Mouse (Mus musculus): ENCODE data around the gene Arhgef1. TPM values are rescaled to one million over a fixed set of nuclear protein-coding genes. Genes with fewer than 3 reads are reported as not detected.

The Arhgef1 gene
- polyA plus RNA-seq, 1 experiment: 219 TPM

- Histone ChIP-seq H3K9me3 (no peaks in the 10 kb centered on the region), H3K36me3 (replicated peaks; ENCODE audit: low read length) (peaks cover 30% of the 10 kb centered on the region), H3K4me1 (peaks cover 57% of the 10 kb centered on the region), H3K27me3 (replicated peaks) (peaks cover 2% of the 10 kb centered on the region), H3K4me3 (replicated peaks) (peak within 1 kb of the TSS; percentile 99)
- TF ChIP-seq FLI1 (IDR thresholded peaks at IDR 0.05; ENCODE audit: low read length) (no peak), GATA1 (IDR thresholded peaks at IDR 0.05; ENCODE audit: borderline replicate concordance, low read length) (no peak)
Measured at GRCm38 (mm10) chr7:24971972-24972893, 69.5 kb downstream of the Arhgef1 start, which contains the start of gene Rabac1. TSS of gene Rabac1 (minus strand) at chr7:24972754.

DNA sequence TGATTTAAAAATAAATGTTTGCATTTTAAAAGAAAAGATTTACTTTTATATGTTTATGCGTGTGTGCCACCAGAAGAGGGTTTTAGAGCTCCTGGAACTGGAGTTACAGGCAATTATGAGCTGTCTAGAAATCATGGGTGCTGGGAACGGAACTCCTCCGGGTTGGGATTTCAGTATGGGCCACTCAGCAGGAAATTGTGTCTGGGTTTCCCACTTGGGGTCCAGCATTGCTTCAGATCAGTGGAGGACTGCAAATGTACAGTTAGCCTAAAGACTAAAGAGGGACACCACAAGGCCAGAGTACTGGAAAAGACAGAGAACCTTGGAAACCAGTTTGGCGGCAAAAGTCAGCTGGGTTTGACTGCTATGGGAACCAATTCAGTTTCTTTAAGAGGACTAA, 70.5 kb downstream of the Arhgef1 start:
- no peak for TF ChIP-seq FLI1 (IDR thresholded peaks at IDR 0.05; ENCODE audit: low read length)
- TF ChIP-seq GATA1 (IDR thresholded peaks at IDR 0.05; ENCODE audit: borderline replicate concordance, low read length): no peak
- H3K4me3 ChIP-seq (replicated peaks): peak overlapping the region; percentile 99
- H3K4me1 ChIP-seq: peaks cover 56% of the 10 kb centered on the region
- peaks cover 30% of the 10 kb centered on the region for H3K36me3 ChIP-seq (replicated peaks; ENCODE audit: low read length)
- no peaks in the 10 kb centered on the region for H3K9me3 ChIP-seq
- peaks cover 4% of the 10 kb centered on the region for H3K27me3 ChIP-seq (replicated peaks)

DNA sequence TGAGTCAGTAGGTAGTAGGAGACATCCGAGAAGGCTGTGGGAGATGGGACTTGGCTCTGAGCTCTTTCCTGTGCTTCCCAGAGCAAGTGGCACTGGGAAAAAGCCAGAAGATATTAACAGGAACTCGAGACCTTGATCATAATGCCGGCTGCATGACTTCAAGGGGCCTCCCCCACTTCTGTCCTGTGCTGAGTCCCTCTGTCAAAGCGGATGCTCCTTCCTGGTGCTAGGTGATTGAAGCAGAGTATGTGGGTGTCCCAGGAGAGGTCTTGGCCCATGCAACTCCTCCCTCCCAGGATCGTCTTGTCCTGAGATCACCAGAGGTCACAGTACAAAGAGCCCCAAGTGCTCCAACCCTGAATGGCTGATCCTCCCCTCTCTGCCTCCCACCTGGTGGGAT, 71.2 kb downstream of the Arhgef1 start:
- H3K27me3 ChIP-seq (replicated peaks): peaks cover 4% of the 10 kb centered on the region
- H3K4me3 ChIP-seq (replicated peaks): no peak overlapping the region
- TF ChIP-seq FLI1 (IDR thresholded peaks at IDR 0.05; ENCODE audit: low read length): no peak
- no peak for TF ChIP-seq GATA1 (IDR thresholded peaks at IDR 0.05; ENCODE audit: borderline replicate concordance, low read length)
- H3K36me3 ChIP-seq (replicated peaks; ENCODE audit: low read length): peaks cover 25% of the 10 kb centered on the region
- H3K9me3 ChIP-seq: no peaks in the 10 kb centered on the region
- H3K4me1 ChIP-seq: peaks cover 56% of the 10 kb centered on the region

GRCm38 (mm10) chr7:24974893-24975595, 72.3 kb downstream of the Arhgef1 start:
- Histone ChIP-seq H3K4me3 (replicated peaks) (peak overlapping the region; percentile 74), H3K27me3 (replicated peaks) (peaks cover 4% of the 10 kb centered on the region), H3K9me3 (no peaks in the 10 kb centered on the region), H3K36me3 (replicated peaks; ENCODE audit: low read length) (peaks cover 15% of the 10 kb centered on the region), H3K4me1 (peaks cover 65% of the 10 kb centered on the region)
- TF ChIP-seq GATA1 (IDR thresholded peaks at IDR 0.05; ENCODE audit: borderline replicate concordance, low read length) (no peak), FLI1 (IDR thresholded peaks at IDR 0.05; ENCODE audit: low read length) (no peak)

Other genes with a start within 250 kb of the Arhgef1 start
- not detected in 2 replicates for gene Tex101, start 226.2 kb upstream of the Arhgef1 start, polyA plus RNA-seq (2012; ENCODE audit: insufficient read depth, low replicate concordance)
- not detected in 2 replicates for gene BC049730, start 193.7 kb upstream of the Arhgef1 start, polyA plus RNA-seq (2012; ENCODE audit: insufficient read depth, low replicate concordance)
- not detected in 2 replicates for gene Gm4763, start 176.0 kb upstream of the Arhgef1 start, polyA plus RNA-seq (2012; ENCODE audit: insufficient read depth, low replicate concordance)
- 0.27 TPM in 1 of 2 replicates, not detected in the other for gene Cd177, start 142.6 kb upstream of the Arhgef1 start, polyA plus RNA-seq (2012; ENCODE audit: insufficient read depth, low replicate concordance)
- 0.35 TPM in 1 of 2 replicates, not detected in the other for gene Ceacam10, start 125.7 kb upstream of the Arhgef1 start, polyA plus RNA-seq (2012; ENCODE audit: insufficient read depth, low replicate concordance)
- 23.1 and 70.1 TPM in 2 replicates for gene Gm9844, start 40.7 kb upstream of the Arhgef1 start, polyA plus RNA-seq (2012; ENCODE audit: insufficient read depth, low replicate concordance)
- gene Lypd4, start 33.0 kb upstream of the Arhgef1 start, polyA plus RNA-seq (2012; ENCODE audit: insufficient read depth, low replicate concordance): not detected in 2 replicates
- gene Dmrtc2, start 32.9 kb upstream of the Arhgef1 start, polyA plus RNA-seq (2012; ENCODE audit: insufficient read depth, low replicate concordance): not detected in 2 replicates
- gene Rps19, start 18.5 kb upstream of the Arhgef1 start, polyA plus RNA-seq (2012; ENCODE audit: insufficient read depth, low replicate concordance): 171 and 2,463 TPM in 2 replicates
- 0.50 TPM in 1 of 2 replicates, not detected in the other for gene Cd79a, start 5.5 kb upstream of the Arhgef1 start, polyA plus RNA-seq (2012; ENCODE audit: insufficient read depth, low replicate concordance)
- gene Gm4881, start 41.6 kb downstream of the Arhgef1 start, polyA plus RNA-seq (2012; ENCODE audit: insufficient read depth, low replicate concordance): 0.37 TPM in 1 of 2 replicates, not detected in the other
- gene Rabac1, start 69.8 kb downstream of the Arhgef1 start, polyA plus RNA-seq (2012; ENCODE audit: insufficient read depth, low replicate concordance): 475 and 509 TPM in 2 replicates
- 7.5 and 25.7 TPM in 2 replicates for gene Atp1a3, start 103.0 kb downstream of the Arhgef1 start, polyA plus RNA-seq (2012; ENCODE audit: insufficient read depth, low replicate concordance)
- 6.5 and 20.1 TPM in 2 replicates for gene Grik5, start 169.4 kb downstream of the Arhgef1 start, polyA plus RNA-seq (2012; ENCODE audit: insufficient read depth, low replicate concordance)
- 21.6 and 42.6 TPM in 2 replicates for gene Zfp574, start 169.7 kb downstream of the Arhgef1 start, polyA plus RNA-seq (2012; ENCODE audit: insufficient read depth, low replicate concordance)